Mouse (Mus musculus) urinary bladder, postnatal 36 days (tissue): Measurements from ENCODE around the gene Atg16l2.
A peak's percentile ranks its signal among the peaks of the same experiment; 100 is the strongest.

Source experiments
- DNase-seq, 2 experiments: peaks; one replicate each; pipeline ENCODE4 v3.0.0; 2022; ENCODE audit warnings: low spot score in 2 of 2, mixed read lengths in 1 of 2

The Atg16l2 gene

DNA sequence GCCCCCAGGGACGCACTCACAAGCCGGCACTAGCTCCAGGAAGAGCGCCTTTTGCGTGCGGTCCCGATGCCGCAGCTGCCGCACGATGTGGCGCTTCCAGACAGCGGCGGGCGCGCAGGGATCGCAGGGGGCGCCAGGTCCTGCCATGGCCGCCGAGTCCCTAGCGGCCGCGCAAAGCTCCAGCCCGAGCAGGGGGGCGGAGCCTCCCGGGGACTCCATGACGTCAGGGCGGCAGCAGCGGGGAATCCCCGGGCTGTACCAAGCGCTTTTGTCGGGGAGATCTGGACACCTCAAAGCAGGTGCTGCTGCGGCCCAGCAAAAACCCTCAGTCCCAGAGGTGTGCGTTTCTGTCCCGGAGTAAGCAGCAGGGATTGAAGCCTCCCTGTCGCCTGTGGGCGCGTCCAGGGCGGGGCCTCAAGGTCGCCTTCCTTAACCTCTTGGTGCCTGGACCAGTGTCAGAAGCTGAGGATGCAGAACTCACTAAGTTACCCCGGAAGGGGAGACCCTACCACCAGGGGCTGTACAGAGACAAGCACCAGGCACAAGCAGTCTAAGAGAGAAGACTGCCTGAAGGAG, at the start of gene Atg16l2:
Gene Atg16l2, minus strand, starts transcription at position 371 of the 576 bp plus-strand sequence.
- peak; percentile 91 to 93 for DNase-seq

DNA sequence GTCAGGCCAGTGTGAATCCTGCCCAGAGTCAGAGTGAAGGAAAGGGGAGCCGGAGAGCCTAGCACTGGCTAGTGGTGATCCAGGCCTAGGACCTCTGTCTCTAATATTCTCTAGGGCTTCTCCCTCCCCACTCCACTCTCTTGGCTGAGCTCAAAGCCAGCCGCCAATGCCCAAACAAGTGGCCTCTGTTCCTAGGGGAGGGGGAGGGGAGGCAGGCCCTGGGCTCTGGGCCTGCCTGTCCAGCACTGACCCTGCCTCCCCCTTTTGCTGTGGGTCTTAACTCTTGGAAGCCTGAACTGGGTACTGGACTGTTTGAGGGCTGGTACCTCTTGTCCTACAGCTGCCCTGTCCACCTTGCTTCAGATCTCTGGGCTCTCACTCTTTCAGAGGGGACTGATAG, 47.8 kb upstream of the Atg16l2 start:
- no peak for DNase-seq

DNA sequence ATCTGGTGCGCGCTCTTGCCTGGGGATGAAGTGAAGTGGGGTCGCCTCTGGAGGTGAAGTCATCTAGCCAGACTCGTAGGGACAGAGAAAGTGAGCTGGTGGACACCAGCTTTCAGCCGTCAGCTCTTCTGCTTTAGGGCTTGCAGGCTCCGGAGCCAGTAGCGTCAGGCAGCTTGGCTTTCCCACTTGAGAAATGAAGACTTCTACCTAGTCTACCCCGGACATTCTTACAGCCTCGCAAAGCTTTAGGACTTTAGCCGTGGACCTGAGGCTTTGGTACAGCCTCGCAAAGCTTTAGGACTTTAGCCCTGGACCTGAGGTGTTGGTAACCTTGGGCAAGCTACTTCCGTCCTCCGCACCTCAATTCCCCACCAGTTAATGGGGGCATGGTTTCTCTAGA, 46.3 kb upstream of the Atg16l2 start:
- no peak for DNase-seq

DNA sequence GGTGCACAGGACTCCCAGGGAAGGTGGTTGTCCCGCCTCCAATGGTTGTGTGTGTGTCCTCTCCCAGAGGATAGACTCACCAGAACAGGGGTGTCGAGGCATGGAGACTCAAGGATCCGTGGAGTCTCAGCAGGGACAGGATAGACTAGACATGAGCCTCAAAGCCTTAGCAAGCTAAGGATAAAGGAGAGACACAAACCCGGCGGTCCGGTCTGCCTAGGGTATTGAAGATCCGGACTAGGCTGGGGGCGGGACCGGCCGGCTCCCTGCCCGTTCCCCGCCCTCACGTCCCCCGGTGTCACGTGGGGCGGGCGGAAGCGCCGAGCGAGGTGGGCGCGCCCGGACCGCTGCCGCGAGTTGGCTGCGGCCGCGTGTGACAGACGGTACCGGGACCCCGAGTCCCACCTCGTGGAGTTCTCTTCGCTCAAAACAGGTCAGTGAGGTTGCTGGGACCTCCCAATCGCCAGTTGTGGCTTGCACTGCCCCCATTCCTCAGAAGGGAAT, 45.8 kb upstream of the Atg16l2 start, which contains the start of gene Arap1:
Gene Arap1, plus strand, starts transcription at position 301 of the 504 bp plus-strand sequence.
- DNase-seq: peak; percentile 55 to 70

DNA sequence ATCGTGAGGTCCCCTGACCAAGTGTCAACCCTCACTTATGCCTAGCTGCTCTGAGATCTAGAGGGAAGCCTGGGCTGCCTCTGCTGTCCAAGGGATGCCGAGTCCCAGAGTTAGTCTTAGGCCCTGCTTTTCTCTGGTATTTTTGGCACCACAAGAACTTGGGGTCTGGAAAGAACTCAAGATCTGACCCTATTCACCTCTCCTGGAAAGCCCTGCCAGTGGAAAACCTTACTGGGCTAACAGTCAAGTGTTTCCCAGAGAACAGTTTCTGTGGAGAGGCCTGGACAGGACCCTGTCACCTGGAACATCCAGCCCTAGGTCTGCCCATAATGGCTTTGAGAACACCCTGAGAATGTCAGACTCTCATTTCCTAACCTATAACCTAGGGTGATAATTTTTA, 44.9 kb upstream of the Atg16l2 start:
- DNase-seq: no peak

DNA sequence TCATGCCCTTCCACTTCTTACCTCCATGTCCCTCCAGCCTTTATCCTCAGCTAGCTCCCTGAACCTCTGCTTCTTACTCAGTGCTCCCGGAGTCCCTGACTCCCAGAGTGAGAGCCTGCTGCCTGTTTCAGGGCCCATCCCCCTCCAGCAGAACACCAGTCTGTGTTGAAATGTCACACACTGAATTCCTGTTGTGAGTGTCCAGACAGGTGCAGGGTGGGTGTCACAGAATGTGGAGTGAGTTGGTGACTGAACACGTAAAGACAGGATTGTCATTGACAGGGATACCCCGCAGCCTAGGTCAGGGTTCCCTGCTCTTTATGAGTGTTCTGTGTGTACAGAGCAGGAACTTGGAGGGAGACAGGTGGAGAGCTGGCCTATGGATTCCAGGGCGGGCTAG, 42.8 kb upstream of the Atg16l2 start:
- no peak for DNase-seq

DNA sequence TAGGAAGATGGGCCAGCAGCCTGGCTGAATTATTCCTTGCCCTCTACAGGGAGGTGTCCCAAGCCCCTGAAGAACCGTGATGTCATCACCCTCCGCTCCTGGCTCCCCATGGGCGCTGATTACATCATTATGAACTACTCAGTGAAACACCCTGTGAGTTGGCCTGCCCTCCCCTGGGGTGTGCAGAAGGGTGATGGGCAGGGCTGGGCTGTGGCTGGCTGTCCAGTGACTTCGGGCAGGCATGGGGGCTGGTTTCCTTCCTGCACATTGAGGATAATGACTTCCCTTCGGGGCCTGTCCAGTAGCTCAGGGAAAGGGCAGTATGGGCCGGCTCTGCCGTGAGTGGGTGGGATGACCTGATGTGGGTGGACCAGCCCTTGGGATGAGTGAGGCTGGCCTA, 41.1 kb upstream of the Atg16l2 start:
- no peak for DNase-seq

DNA sequence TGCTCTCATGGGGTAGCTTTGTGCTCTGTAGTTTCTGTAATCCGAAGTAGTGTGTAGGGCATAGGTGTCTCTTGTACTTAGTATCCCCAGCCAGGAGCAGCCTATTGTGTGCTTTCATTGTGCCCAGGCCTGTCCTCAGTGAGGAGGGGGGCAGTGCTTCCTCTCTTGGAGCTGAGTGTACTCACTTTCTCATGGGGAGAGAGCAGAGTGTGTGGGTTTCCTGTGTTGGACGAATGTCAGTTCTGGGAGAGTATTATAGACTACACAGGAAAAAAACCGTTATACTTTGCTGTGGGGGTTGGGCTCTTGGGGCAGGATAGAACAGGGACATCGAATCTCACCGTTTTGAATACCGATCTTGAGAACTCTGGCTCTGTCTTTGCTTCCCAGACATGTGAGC, 39.4 kb upstream of the Atg16l2 start:
- DNase-seq: no peak

DNA sequence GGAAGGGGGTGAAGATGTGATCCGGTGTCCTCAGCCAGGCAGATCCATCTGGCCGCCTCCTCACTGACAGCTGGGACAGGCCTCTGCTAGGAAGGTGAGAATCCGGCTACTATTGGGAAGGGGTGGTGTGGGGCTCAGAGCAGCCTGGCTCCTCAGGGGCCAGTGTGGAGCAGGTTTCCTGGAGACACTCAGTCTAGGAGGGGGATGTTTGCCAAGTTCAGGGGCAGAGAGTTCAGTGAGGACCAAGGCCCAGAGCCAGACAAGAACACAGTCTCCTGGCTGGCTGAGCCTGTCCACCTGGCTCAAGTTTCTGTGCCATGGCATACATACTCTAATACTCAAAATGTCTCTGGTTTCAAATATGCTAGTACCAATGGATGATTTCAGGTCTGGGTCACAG, 35.4 kb upstream of the Atg16l2 start:
- no peak for DNase-seq

DNA sequence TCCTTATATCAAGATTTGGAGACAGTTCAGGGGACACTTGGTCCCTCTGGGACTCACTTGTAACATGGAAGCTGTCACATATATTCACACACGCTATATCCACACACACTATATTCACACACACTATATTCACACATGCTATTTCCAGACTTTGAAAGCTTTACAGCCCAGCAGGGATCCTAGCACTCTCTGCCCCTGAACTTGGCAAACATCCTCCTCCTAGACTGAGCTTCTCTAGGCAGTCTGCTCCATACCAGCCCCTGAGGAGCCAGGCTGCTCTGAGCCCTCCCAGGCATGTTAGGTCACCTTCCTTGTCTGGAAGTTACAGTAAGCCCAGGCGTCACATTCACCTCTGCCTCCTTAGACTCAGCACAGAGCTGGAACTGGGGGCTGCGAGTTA, 34.6 kb upstream of the Atg16l2 start:
- DNase-seq: no peak

DNA sequence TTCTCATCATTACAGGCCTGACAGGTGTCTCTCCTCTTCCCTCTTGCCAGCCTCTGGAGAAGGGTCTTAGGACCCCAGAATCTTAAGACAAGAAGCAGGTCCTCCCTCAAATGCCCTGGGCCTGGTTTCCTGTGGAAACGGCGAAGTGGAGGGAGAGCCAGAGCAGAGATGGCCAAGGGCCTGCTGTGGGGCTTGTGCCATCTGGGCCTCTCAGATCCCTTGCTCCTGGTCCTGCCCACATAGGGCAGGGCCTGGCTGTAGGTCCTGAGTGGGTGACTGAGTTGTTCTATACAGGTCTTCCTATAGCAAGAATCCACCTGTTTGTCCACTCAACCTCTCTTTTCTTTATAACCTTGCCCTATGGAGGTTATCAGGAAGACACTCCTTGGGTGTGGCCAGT, 33.2 kb upstream of the Atg16l2 start:
- DNase-seq: no peak

DNA sequence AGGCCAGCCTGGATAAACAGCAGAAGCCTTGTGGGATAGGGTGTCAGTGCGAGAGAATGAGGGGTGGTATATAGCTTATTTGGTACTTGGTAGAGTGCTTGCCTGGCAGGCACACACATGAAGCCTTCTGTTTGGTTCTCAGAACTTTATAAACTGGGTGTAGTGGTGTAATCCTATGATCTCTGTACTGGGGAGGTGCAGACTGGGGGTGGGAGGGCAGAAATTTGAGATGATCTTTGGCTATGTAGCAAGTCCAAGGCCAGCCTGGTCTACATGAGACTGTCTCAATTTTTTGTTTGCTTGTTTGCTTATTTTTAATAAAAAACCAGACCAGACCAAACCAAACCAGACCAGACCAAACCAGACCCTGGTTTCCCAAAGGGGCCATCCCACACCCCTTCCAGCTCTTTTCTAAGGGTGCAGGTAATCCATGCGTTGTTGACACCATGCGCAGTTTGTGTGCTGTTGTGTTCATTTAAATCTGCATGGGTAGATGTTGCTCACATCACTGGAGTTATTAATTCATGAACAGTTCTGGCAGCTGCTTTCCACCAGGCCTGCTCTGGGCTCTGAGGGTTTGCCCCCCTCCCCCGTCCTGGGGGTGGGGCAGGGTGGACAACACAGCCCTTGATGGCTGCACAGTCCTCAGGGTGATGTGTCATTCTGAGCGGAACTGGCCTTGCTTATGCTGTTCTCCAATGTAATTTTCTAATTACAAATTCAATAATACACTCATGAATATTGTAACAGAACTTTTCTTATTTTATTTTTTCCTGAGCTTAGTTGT, 30.2 kb upstream of the Atg16l2 start:
- no peak for DNase-seq

DNA sequence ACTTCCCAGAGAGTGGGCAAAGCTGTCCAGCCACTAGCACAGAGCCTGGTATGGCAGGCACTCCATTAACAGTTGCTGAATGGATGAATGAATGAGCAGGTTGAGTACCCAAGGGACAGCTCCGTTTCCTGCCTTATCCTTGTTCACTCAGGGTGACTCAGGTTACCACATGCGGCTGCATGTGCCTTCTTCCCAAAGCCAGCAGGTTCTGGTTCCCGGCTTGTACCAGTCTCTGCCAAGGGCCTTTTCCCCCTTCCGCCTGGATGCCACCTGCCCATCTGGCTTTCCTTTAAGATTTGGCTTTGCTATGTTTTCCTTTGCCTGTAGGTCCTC, 28.8 kb upstream of the Atg16l2 start:
- no peak for DNase-seq

DNA sequence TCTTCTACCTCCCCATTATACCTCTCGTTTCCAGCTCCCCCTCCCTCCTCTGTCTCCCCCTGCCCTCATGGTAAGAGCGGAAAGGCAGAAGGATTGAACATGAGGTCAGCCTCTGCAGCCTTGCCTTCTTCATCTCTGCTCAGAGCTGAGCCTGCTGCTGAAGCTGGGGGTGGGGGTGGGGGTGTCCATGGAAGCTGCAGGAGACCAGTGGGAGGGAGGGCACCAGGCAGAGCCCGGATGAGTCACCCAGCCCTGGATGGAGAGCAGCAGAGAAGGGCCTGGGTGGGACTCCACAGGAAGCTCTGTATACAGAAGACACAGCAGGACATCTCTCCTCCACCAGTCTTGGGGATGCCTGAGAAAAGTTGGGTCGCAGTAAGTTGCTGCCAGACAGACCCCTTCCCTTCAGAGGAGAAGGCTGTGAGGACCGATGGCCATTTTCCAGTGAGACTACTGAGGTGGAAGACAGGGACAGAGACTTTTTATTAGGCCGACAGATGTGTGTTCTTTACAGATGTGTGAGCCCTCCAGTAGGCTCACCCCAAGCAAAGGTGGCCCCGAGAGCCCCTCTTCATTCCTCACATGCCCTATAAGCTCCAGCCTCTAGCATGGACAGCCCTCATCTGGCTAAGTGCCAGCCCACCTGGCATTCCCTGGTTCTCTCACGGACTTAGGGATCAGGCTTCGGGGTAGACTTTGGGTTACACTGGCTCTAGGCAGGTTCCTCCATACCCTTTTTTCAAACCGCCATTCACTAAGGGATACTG, 28.2 kb upstream of the Atg16l2 start:
- DNase-seq: no peak

DNA sequence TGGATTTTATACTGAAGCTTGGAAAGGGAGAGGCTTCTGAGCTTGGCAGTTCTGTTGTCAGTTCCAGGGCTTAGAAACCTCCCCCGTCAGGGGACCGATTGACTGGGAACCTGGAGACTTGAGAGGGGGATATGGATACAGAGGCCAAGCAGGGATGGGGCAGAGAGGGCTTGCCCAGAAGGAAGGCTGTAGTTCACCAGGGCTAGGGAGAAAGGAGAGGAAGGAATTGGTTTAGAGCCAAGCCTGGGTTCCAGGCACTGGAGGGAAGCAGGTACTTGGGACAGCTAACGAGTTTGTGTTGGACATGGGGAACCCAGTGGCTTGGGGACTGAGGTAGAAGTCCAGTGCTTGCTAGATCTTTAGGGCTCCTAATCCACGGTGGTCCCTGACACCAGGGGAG, 27.6 kb upstream of the Atg16l2 start:
- no peak for DNase-seq

DNA sequence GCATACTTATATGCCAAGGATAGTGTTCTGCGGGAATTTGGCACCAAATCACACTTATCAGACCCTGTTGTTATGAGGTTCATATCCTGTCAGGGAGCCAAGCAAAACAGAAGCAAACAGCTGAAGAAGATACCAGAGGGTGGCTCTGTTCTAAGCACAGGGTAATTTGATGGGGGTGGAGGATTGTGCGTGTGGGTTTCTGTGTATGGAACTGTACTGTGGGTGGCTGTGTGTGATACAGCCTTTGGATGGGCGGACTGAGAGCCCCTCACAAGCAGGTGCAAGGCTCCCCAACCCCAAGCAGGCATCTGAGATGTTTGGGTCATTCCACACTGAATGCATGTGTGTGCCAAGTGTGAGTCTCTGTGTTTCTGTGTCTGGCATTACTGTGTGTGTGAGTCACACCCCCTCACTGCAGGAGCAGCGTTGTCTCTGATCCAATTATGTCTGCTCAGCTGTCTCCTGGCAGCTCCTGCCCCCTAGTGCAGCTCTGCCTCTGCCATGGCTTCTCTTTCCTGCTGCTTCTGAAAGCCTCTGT, 26.6 kb upstream of the Atg16l2 start:
- DNase-seq: no peak

DNA sequence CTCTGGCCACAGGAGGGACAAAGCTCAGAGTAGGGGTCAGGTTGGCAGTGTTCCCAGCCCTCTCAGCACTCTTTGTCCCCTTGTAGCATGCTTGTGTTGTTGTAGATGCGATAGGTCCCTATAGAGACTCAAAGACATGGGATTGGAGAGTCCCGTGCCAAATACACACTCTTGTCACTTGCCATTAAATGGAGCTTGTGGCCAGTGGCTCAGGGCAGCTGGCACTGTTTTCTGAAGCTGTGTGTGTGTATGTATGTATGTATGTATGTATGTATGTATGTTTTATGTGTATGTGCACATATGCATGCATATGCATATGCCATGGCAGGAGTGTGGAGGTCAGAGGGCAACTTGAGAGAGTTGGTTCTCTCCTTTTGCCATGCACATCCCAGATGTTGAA, 25.7 kb upstream of the Atg16l2 start:
- DNase-seq: no peak

DNA sequence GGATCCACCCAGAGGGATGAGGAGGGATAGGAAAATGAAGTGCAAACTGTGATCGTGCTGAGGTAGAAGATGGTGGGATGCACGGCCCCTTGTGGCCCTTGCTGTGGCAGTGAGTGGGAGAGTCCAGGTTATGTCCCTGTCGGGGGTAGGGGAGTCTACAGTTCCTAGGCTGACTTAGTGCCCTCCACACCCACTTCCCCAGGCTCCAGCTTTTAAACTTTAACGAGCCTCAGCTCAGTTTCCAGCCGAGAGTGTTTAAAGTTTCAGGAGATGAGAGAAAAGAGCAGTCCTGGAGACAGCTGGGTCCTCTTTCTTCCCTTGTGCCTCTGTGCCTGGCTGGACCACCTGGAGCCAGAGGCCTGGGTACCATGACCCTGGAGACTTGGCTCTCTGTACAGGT, 25.2 kb upstream of the Atg16l2 start:
- no peak for DNase-seq

DNA sequence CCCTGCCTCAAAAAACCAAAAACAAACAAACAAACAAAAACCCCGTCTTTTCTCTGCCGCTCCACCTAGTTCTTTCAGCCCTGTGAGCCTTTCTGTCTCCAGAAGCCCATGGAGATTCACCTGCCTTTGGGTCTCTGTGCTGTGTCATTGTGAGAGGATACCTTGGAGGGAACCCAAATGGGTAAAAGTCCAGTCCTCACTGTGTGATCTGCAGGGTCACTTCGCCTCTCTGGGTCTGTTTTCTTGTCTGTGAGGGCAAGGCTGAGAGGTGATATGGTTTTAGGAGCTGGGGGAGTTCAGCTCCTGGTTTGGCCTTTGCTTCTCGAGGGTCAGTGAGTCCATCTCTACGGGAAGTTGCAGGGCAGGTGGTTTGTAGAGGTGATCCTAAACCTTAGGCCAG, 24.0 kb upstream of the Atg16l2 start:
- DNase-seq: no peak

DNA sequence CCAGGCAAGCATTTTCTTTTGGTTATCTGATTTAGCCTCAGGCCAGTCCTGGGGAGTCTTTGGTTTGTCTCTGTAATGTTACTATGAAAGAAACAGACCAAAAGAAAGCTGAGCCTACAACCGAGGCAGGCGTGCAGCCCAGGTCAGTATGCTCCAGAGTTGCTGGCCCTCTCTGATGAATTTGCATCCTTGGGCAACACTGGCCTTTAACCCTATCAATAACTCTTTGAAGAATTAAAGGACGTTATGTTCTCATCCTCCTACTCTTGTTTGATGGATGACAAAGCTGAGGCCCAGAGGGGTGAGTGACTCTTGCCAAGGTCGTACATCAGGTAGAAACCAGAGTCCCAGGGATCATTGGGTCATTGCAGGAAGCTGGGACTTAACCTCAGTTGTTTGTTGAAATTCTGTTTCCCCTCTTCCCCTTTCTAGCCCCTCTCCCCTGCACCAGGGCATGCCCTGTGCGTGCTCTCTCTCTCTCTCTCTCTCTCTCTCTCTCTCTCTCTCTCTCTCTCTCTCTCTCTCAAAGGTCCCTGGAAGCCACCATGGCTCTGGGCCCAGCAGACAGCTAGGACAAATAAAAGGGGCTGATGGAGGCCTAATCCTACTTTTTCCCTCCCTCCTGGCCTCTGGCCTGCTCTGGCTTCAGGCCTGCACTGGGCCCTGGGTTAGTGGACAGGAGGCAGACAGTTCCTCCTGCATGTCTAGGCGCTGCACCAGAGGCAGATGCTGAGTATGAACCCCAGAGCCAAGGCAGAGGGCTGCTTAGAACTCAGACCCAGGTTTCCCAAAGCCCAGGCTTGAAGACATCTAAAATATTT, 22.3 kb upstream of the Atg16l2 start:
- DNase-seq: no peak

DNA sequence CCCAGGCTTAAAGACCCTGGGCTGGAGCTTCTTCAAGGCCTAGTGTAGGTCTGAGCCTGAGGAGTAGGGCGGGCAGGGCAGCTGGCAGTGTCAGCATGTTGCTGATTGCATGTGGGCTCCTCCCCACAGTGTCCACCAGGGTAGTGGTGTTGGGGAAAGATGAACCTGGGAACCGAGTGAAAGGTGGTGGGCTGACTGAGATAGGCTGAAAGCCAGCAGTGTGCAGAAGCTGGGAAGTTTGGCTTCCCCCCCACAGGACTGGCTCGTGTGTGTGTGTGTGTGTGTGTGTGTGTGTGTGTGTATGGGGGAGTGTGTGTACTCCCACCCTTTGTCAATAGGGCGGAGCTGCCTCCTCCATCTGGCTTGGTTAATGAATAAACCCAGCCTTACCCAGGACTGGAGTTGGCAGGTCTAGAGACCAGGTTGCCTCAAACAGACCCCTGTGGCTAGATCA, 21.1 kb upstream of the Atg16l2 start:
- DNase-seq: no peak
